21 mouse cellular contexts compared by ENCODE assay signal in the genomic region with DNA sequence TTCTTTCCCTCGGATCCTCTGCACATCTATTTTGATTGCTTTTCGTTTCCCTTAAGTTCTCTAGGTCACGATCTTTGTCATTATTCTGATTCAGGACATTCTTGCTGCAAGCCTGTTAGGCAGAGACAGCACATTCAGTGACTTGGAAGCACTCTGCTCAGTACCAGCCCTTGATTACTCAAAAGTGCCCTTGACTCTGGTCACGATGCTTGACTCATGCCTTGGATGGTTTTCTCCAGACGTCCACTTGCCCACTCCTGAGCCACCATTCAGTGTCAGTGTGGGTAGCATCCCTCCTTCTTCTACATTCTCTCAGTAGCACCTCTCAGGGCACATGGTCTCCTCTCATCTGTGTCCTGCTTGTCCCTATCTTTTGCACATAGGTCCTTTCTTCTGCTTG. TPM values are rescaled to one million over a fixed set of nuclear protein-coding genes. Genes with fewer than 3 reads are reported as not detected.
A peak's percentile ranks its signal among the peaks of the same experiment; 100 is the strongest.
DNase-seq lines count a peak whose midpoint lies in the region; ATAC-seq lines count a peak whose summit lies in the region.
"Had no signal": no experiment of that assay in that cellular context is flagged by ENCODE, and none has a peak within 500 bp of the region (broad histone marks: within the 10 kb centered on the region; RNA-seq: fewer than 3 reads in every experiment).

No protein-coding gene starts in this region.

- DNase-seq in frontal cortex, postnatal 25 days (ENCODE audit: low spot score in 2 of 2) = no peak
- peak; percentile 70 for DNase-seq in adrenal gland, adult 8-10 months
- peak; percentile 25 for DNase-seq in adrenal gland, postnatal 10 days
- peak; percentile 59 to 75 for DNase-seq in adrenal gland, postnatal 36 days
- DNase-seq in embryo, embryonic 9.5 days (ENCODE audit: extremely low spot score) = no peak
- DNase-seq: cerebellum, adult 11-12 months; cerebellum, adult 9-10 months; cerebellum, postnatal 14 days; forebrain, postnatal 0 days; gastrocnemius, adult 2 months; gastrocnemius, postnatal 14 days; heart, adult 18-20 months; heart, postnatal 10 days; heart, postnatal 4 days; kidney, adult 2 months had no signal

- peak; percentile 31; the same call in 1 of the 2 replicates for ATAC-seq in frontal cortex, adult (ENCODE audit: low TSS enrichment)
- ATAC-seq in megakaryocyte-erythroid progenitor cell, adult 5-6 weeks (replicated peaks; ENCODE audit: low FRiP score, low TSS enrichment, poor library complexity, severe bottlenecking) = no peak
- ATAC-seq: CD4-positive, CD25-positive, alpha-beta regulatory T cell, adult 4 months; forebrain, embryonic 14.5 days; forebrain, postnatal 0 days; intestine, postnatal 0 days had no signal

RNA-seq across cellular contexts. Expression of gene Lpgat1, which starts 43.6 kb away (rescaled TPM):
- total RNA-seq in adrenal gland, adult 8-10 months (2022) = 100 to 1,000 TPM in 2 of 4 experiments, 10 to 100 TPM in 2; 76.6 to 114 (median 95.5) TPM
- total RNA-seq in adrenal gland, postnatal 10 days (2021) = 10 to 100 TPM; 67.9 to 74.3 TPM
- total RNA-seq in adrenal gland, postnatal 36 days (2021) = 10 to 100 TPM; 53.2 to 91.7 TPM
- 1.7 and 2.1 TPM in 2 replicates for total RNA-seq in megakaryocyte-erythroid progenitor cell, adult 5-6 weeks (2014; fragmentation: Nextera tagmentation)
- total RNA-seq in megakaryocyte-erythroid progenitor cell, adult 5-6 weeks (2017) = 2.5 and 9.9 TPM in 2 replicates
- total RNA-seq: MEL had no signal

Comparison
In these comparisons a context has a peak if more than half of its experiments do, and no peak if none do; other contexts are left out.
1. DNase-seq: peak in adrenal gland, adult 8-10 months (single experiment), adrenal gland, postnatal 10 days (single experiment) and adrenal gland, postnatal 36 days (2 of 2); none in frontal cortex, postnatal 25 days (0 of 2) and embryo, embryonic 9.5 days (single experiment).
2. RNA of gene Lpgat1, which starts 43.6 kb away (total RNA-seq): 76.6 to 114 TPM in adrenal gland, adult 8-10 months, 53.2 to 91.7 TPM in adrenal gland, postnatal 36 days and 67.9 to 74.3 TPM in adrenal gland, postnatal 10 days; 1.7 to 9.9 TPM in megakaryocyte-erythroid progenitor cell, adult 5-6 weeks; every median in the first group is over 4 times any median in the second.